Mouse (Mus musculus) intestine, embryonic 16.5 days (tissue): ENCODE data around the gene Pgam1. TPM values are rescaled to one million over a fixed set of nuclear protein-coding genes. Genes with fewer than 3 reads are reported as not detected.
"Not testable (repeated sequence)": the region's sequence is repeated elsewhere in the genome, so short reads cannot be mapped to it uniquely, and the experiment has no call there.

Source experiments
- ATAC-seq: fragments of 200-750 bp; cut with Nextera tagmentation; 2 replicates; pipeline ENCODE4 v1.8.0; 2017; ENCODE audit warnings: moderate TSS enrichment, moderate library complexity
- H3K27ac ChIP-seq: fragments of 300-500 bp; sonication (generic); 2 replicates; pipeline ENCODE4 v1.5.1; 2014; ENCODE audit warnings: mild to moderate bottlenecking, low read length
- H3K27me3 ChIP-seq: fragments of 300-500 bp; sonication (generic); replicated peaks from 2 replicates; pipeline ENCODE4 v1.6.1; 2014; ENCODE audit warnings: low read length, control low read depth, mixed read lengths; ENCODE audit not compliant: control insufficient read depth, insufficient read depth
- H3K36me3 ChIP-seq: fragments of 300-500 bp; sonication (generic); 2 replicates; pipeline ENCODE4 v1.6.1; 2014; ENCODE audit warnings: low read length, control low read depth; ENCODE audit not compliant: control insufficient read depth, insufficient read depth
- H3K4me1 ChIP-seq: fragments of 300-500 bp; sonication (generic); 2 replicates; pipeline ENCODE4 v1.6.1; 2014; ENCODE audit warnings: low read length, control low read depth, mixed read lengths; ENCODE audit not compliant: control insufficient read depth, insufficient read depth
- H3K4me2 ChIP-seq: fragments of 300-500 bp; sonication (generic); 2 replicates; pipeline ENCODE4 v1.6.1; 2014; ENCODE audit warnings: low read depth, low read length, control low read depth
- H3K4me3 ChIP-seq: fragments of 300-500 bp; sonication (generic); 2 replicates; pipeline ENCODE4 v1.5.1; 2014; ENCODE audit warnings: mild to moderate bottlenecking, low read length
- H3K9ac ChIP-seq: fragments of 300-500 bp; sonication (generic); 2 replicates; pipeline ENCODE4 v1.6.1; 2014; ENCODE audit warnings: low read depth, low read length
- H3K9me3 ChIP-seq: fragments of 300-500 bp; sonication (generic); 2 replicates; pipeline ENCODE4 v1.6.1; 2016; ENCODE audit warnings: low read length, control low read depth; ENCODE audit not compliant: control insufficient read depth
- WGBS: fragments of 180-500 bp; shearing (Covaris S2); extraction: QIAGEN DNeasy Blood & Tissue Kit; methylation state at CpG from one replicate; pipeline ENCODE4 v1.1.7; 2014; 5-methylcytosine and 5-hydroxymethylcytosine counted together
- polyA plus RNA-seq: library from polyadenylated mRNA; unstranded; fragments of >200 nt; fragmentation: Nextera tagmentation; extraction: Ambion mirVana; gene quantifications from 2 replicates; pipeline ENCODE4 v1.2.1, GENCODE M21; 2015

The Pgam1 gene
- 1,020 and 1,026 TPM in 2 replicates for polyA plus RNA-seq

DNA sequence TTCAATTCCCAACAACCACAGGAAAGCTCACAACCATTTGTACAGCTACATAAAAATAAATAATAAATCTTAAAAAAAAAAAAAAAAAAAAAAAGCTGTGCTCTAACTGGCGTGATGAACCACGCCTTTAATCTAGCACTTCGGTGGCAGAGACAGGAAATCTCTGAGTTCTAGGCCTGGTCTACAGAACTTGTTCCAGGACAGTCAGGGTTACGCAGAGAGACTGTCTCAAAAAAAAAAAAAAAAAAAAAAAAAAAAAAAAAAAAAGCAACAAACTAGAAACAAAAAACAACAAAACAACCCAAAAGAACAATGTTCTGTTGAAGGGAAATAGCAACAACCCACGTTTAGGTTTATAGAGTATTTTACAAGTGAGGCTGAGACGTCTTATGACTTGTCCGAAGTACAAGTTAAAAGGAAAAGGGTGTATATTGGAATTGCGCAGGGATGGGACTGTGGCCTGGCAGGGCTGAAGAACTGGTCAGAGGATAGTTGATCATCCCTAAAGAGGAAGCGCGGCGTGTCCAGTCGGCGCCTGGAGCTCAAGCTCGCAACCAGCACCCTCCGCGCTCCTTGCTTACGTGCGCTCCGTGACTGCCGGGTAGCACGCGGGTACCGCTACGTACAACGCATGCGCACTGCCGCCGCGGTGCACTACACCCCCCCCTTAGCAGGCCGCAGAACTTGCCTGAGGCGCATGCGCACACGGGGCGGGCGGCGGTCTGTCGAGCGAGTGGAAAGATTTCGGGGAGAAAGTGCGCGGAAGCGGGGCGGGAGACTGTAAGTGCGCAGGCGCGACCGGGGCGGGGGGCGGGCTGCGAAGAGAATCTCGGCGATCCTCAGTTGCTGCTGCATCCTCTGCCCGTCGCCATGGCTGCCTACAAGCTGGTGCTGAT is at the start of gene Pgam1:
Gene Pgam1 (plus strand): TSS at position 746 of the 896 bp plus-strand sequence.
- Histone ChIP-seq H3K4me3 (peak within 1 kb of the TSS; percentile 99), H3K9me3 (no peaks in the 10 kb centered on the region), H3K27me3 (no peaks in the 10 kb centered on the region), H3K4me2 (peak within 1 kb of the TSS; percentile 68), H3K9ac (peak within 1 kb of the TSS; percentile 98), H3K27ac (peak within 1 kb of the TSS; percentile 95), H3K4me1 (peaks cover 22% of the 10 kb centered on the region), H3K36me3 (peaks cover 7% of the 10 kb centered on the region; the same call in 1 of the 2 replicates)
- WGBS: 5% methylated on average over 54 of the region's 54 CpGs
- ATAC-seq: peak; percentile 91

DNA sequence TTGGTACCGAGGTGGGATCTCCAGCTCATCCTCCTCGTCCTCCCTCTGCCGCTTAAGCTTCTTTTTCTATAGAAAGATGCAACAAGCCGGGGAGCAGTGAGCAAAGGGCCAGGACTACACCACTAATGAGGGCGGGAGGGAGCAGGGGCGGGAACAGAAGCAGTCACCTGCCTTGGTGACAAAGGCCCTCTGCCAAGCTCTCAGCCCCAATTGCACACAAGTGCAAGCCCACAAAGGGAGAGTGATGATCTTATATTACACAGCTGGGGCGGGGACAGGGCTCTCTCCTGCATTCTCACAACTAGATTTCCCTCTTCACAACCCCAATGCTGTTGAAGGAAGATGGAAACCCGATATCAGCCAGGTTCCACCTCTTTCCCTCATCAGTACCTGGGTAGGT is 45.0 kb upstream of the Pgam1 start:
- H3K36me3 ChIP-seq: peaks cover 19% of the 10 kb centered on the region; the same call in 1 of the 2 replicates
- no peaks in the 10 kb centered on the region for H3K9me3 ChIP-seq
- H3K9ac ChIP-seq: no peak overlapping the region
- no peak overlapping the region for H3K4me2 ChIP-seq
- 86% methylated on average over 8 of the region's 8 CpGs for WGBS
- H3K27me3 ChIP-seq: no peaks in the 10 kb centered on the region
- no peaks in the 10 kb centered on the region for H3K4me1 ChIP-seq
- no peak for ATAC-seq
- no peak overlapping the region for H3K4me3 ChIP-seq
- no peak overlapping the region for H3K27ac ChIP-seq

DNA sequence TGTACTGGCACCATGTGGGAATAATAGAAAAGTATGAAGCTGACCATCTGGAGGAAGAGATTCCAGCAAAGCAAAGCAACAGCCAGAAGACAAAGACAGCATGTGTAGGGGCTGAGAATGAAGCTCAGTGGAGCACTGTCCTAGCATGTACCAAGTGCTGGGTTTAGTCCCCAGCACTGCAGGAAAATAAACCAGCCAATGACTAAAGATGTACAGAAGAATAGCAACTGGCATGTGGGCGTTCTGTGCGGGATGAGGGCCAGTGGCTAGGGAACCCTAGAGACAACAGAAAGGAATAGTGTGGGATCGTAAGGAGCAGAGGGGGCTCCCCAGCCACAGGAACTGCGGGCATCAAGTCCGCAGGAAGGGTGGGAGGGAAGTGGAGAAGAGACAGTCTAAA is 42.4 kb upstream of the Pgam1 start:
- peaks cover 24% of the 10 kb centered on the region for H3K36me3 ChIP-seq
- no peak for ATAC-seq
- no peaks in the 10 kb centered on the region for H3K9me3 ChIP-seq
- H3K9ac ChIP-seq: no peak overlapping the region
- no peak overlapping the region for H3K27ac ChIP-seq
- 98% methylated on average over 5 of the region's 5 CpGs for WGBS
- H3K4me1 ChIP-seq: no peaks in the 10 kb centered on the region
- H3K27me3 ChIP-seq: no peaks in the 10 kb centered on the region
- no peak overlapping the region for H3K4me3 ChIP-seq
- no peak overlapping the region for H3K4me2 ChIP-seq

GRCm38 (mm10) chr19:41869946-41870345 is 41.8 kb upstream of the Pgam1 start:
- not testable (repeated sequence) for H3K4me2 ChIP-seq, H3K27ac ChIP-seq, H3K27me3 ChIP-seq, H3K4me1 ChIP-seq, H3K4me3 ChIP-seq, ATAC-seq, H3K9me3 ChIP-seq, H3K9ac ChIP-seq
- peaks cover 24% of the 10 kb centered on the region for H3K36me3 ChIP-seq
- WGBS: 84% methylated on average over 5 of the region's 5 CpGs

DNA sequence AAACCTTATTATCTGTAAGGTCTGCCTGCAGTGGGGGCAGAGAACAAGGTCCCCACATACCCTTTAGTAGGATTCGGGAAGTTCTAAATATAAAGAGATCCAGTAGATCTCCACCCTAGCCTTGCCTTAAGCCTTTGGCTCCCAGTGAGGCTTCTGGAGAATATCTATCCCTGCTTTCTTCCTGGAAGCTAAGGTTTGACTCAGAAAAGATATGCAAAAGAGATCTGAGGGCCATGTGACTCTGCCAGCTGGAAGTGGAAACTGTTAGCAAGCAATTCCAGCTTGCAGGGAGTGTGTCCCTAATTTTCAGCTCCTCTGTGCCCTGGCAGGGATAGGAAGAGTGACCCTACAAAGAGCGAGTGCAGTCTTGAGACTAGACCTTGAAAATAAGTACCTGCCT is 39.4 kb upstream of the Pgam1 start:
- no peak for ATAC-seq
- 93% methylated on average over 2 of the region's 2 CpGs for WGBS
- Histone ChIP-seq H3K27me3 (no peaks in the 10 kb centered on the region), H3K9me3 (no peaks in the 10 kb centered on the region), H3K27ac (no peak overlapping the region), H3K9ac (no peak overlapping the region), H3K4me1 (no peaks in the 10 kb centered on the region), H3K4me2 (no peak overlapping the region), H3K4me3 (no peak overlapping the region), H3K36me3 (peaks cover 27% of the 10 kb centered on the region)

- Histone ChIP-seq H3K9me3 (no peaks in the 10 kb centered on the region), H3K4me3 (no peak overlapping the region), H3K36me3 (peaks cover 23% of the 10 kb centered on the region), H3K27ac (no peak overlapping the region), H3K27me3 (no peaks in the 10 kb centered on the region), H3K4me1 (no peaks in the 10 kb centered on the region), H3K4me2 (no peak overlapping the region), H3K9ac (no peak overlapping the region)
- no peak for ATAC-seq
- WGBS: 91% methylated on average over 14 of the region's 14 CpGs
Measured at GRCm38 (mm10) chr19:41874356-41874755, 37.4 kb upstream of the Pgam1 start.

DNA sequence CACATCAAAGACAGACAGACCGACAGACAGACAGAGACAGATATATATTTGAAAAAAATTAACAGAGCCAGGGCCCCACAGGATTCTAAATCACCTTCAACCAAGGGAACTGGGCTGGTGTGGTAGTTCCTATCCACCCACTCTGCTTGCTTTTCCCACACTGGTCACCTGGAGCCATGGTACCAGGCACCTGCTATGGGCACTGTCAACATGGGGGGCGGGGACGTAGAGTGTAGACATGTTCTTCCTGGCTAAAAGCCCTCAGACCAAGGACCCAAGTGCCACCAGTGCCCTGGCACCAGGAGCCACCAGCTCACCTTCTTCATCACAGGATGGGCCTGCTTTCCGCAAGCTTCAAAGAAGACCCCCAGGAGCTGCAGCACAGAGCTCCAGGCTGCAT is 29.9 kb upstream of the Pgam1 start:
- no peaks in the 10 kb centered on the region for H3K4me1 ChIP-seq

GRCm38 (mm10) chr19:41883882-41884281 is 27.8 kb upstream of the Pgam1 start:
- H3K4me3 ChIP-seq: no peak overlapping the region
- H3K9me3 ChIP-seq: no peaks in the 10 kb centered on the region
- no peaks in the 10 kb centered on the region for H3K27me3 ChIP-seq
- no peak for ATAC-seq
- H3K36me3 ChIP-seq: peaks cover 9% of the 10 kb centered on the region; the same call in 1 of the 2 replicates
- no peak overlapping the region for H3K9ac ChIP-seq
- no peak overlapping the region for H3K4me2 ChIP-seq
- H3K4me1 ChIP-seq: no peaks in the 10 kb centered on the region
- 91% methylated on average over 9 of the region's 9 CpGs for WGBS
- H3K27ac ChIP-seq: no peak overlapping the region

More for the DNA sequence above, 29.9 kb upstream of the Pgam1 start:
- 95% methylated on average over 4 of the region's 4 CpGs for WGBS
- Histone ChIP-seq H3K27ac (no peak overlapping the region), H3K36me3 (peaks cover 12% of the 10 kb centered on the region; the same call in 1 of the 2 replicates), H3K4me3 (no peak overlapping the region), H3K9ac (no peak overlapping the region), H3K4me2 (no peak overlapping the region), H3K27me3 (no peaks in the 10 kb centered on the region), H3K9me3 (no peaks in the 10 kb centered on the region)
- ATAC-seq: no peak

GRCm38 (mm10) chr19:41888191-41888590 is 23.5 kb upstream of the Pgam1 start:
- ATAC-seq: peak; percentile 82
- H3K4me2 ChIP-seq: no peak overlapping the region
- no peak overlapping the region for H3K4me3 ChIP-seq
- peak overlapping the region; percentile 72 for H3K27ac ChIP-seq
- H3K36me3 ChIP-seq: peaks cover 9% of the 10 kb centered on the region; the same call in 1 of the 2 replicates
- H3K9ac ChIP-seq: no peak overlapping the region
- H3K9me3 ChIP-seq: no peaks in the 10 kb centered on the region
- no peaks in the 10 kb centered on the region for H3K27me3 ChIP-seq
- no peaks in the 10 kb centered on the region for H3K4me1 ChIP-seq
